Mouse (Mus musculus) heart, embryonic 14.5 days (tissue): ENCODE data around the gene Cltb. TPM values are rescaled to one million over a fixed set of nuclear protein-coding genes. Genes with fewer than 3 reads are reported as not detected.

ENCODE experiments used
- ATAC-seq: fragments of 200-750 bp; cut with Nextera tagmentation; 2 replicates; pipeline ENCODE4 v1.8.0; 2017; ENCODE audit warnings: low read depth, moderate TSS enrichment; ENCODE audit not compliant: insufficient number of reproducible peaks, insufficient read depth, low FRiP score
- H3K27ac ChIP-seq, 2 experiments: fragments of 200-500 bp in 1 of 2; fragments of 300-500 bp in 1 of 2; sonication (generic) in 1 of 2; replicated peaks in 1 of 2; 2 replicates each; pipeline ENCODE4 v1.5.1; 2012 to 2014; ENCODE audit warnings: low read depth in 2 of 2, low read length in 2 of 2, control low read depth in 1 of 2, mild to moderate bottlenecking in 1 of 2, mixed read lengths in 1 of 2; ENCODE audit not compliant: control insufficient read depth in 1 of 2, insufficient read depth in 1 of 2
- H3K27me3 ChIP-seq: fragments of 300-500 bp; sonication (generic); 2 replicates; pipeline ENCODE4 v1.6.1; 2014; ENCODE audit warnings: mild to moderate bottlenecking, low read length, control low read depth; ENCODE audit not compliant: control insufficient read depth, insufficient read depth
- H3K36me3 ChIP-seq: fragments of 300-500 bp; sonication (generic); 2 replicates; pipeline ENCODE4 v1.6.1; 2014; ENCODE audit warnings: mild to moderate bottlenecking, control low read depth, low read length, mixed read lengths; ENCODE audit not compliant: control insufficient read depth, insufficient read depth
- H3K4me1 ChIP-seq, 2 experiments: fragments of 200-500 bp in 1 of 2; fragments of 300-500 bp in 1 of 2; sonication (generic) in 1 of 2; 2 replicates each; pipeline ENCODE4 v1.6.1; 2012 to 2014; ENCODE audit warnings: low read length in 2 of 2, control low read depth in 1 of 2, mixed read lengths in 1 of 2; ENCODE audit not compliant: control insufficient read depth in 2 of 2, insufficient read depth in 2 of 2
- H3K4me2 ChIP-seq: fragments of 300-500 bp; sonication (generic); 2 replicates; pipeline ENCODE4 v1.6.1; 2014; ENCODE audit warnings: mild to moderate bottlenecking, low read length
- H3K4me3 ChIP-seq, 2 experiments: fragments of 200-500 bp in 1 of 2; fragments of 300-500 bp in 1 of 2; sonication (generic) in 1 of 2; 2 replicates each; pipeline ENCODE4 v1.5.1; 2012 to 2014; ENCODE audit warnings: low read length in 2 of 2, mild to moderate bottlenecking in 2 of 2, control low read depth in 1 of 2, low read depth in 1 of 2, moderate library complexity in 1 of 2; ENCODE audit not compliant: control insufficient read depth in 1 of 2, insufficient read depth in 1 of 2
- H3K9ac ChIP-seq: fragments of 300-500 bp; sonication (generic); 2 replicates; pipeline ENCODE4 v1.6.1; 2014; ENCODE audit warnings: mild to moderate bottlenecking, low read length
- H3K9me3 ChIP-seq: fragments of 300-500 bp; sonication (generic); 2 replicates; pipeline ENCODE4 v1.6.1; 2016; ENCODE audit warnings: low read length, control low read depth; ENCODE audit not compliant: control insufficient read depth
- WGBS: fragments of 180-500 bp; shearing (Covaris S2); extraction: QIAGEN DNeasy Blood & Tissue Kit; methylation state at CpG from one replicate; pipeline ENCODE4 v1.1.7; 2014; 5-methylcytosine and 5-hydroxymethylcytosine counted together
- polyA plus RNA-seq: library from polyadenylated mRNA; unstranded; fragments of >200 nt; fragmentation: Nextera tagmentation; extraction: Ambion mirVana; gene quantifications from 2 replicates; pipeline ENCODE4 v1.2.1, GENCODE M21; 2014

Gene Cltb
- polyA plus RNA-seq = 37.9 and 45.0 TPM in 2 replicates

- Histone ChIP-seq H3K4me3 (peak within 1 kb of the TSS; percentile 67 to 68), H3K27ac (peak within 1 kb of the TSS; percentile 3 to 6; a peak in 2 of 4 replicates), H3K9ac (peak within 1 kb of the TSS; percentile 82), H3K4me2 (peak within 1 kb of the TSS; percentile 90), H3K36me3 (no peaks in the 10 kb centered on the region), H3K27me3 (no peaks in the 10 kb centered on the region), H3K9me3 (no peaks in the 10 kb centered on the region), H3K4me1 (peaks cover 8 to 21% of the 10 kb centered on the region in 2 experiments)
- ATAC-seq = peak; percentile 60
- under 1% methylated on average over 62 of the region's 66 CpGs for WGBS
Measured at GRCm38 (mm10) chr13:54610972-54611754, at the start of gene Cltb. TSS of gene Cltb (minus strand) at chr13:54611344.

- no peak overlapping the region for H3K9ac ChIP-seq
- H3K4me1 ChIP-seq = no peaks in the 10 kb centered on the region
- H3K36me3 ChIP-seq = peaks cover 88% of the 10 kb centered on the region
- no peak overlapping the region for H3K4me3 ChIP-seq
- 73% methylated on average over 5 of the region's 5 CpGs for WGBS
- no peaks in the 10 kb centered on the region for H3K27me3 ChIP-seq
- no peak overlapping the region for H3K27ac ChIP-seq
- ATAC-seq = no peak
- no peaks in the 10 kb centered on the region for H3K9me3 ChIP-seq
- no peak overlapping the region for H3K4me2 ChIP-seq
Measured at GRCm38 (mm10) chr13:54660877-54661276, 49.7 kb upstream of the Cltb start.

GRCm38 (mm10) chr13:54650461-54650860 lies 39.3 kb upstream of the Cltb start:
- H3K4me1 ChIP-seq = no peaks in the 10 kb centered on the region
- WGBS = 90% methylated on average over 3 of the region's 3 CpGs
- no peak for ATAC-seq
- H3K4me3 ChIP-seq = no peak overlapping the region
- no peak overlapping the region for H3K9ac ChIP-seq
- no peaks in the 10 kb centered on the region for H3K27me3 ChIP-seq
- H3K27ac ChIP-seq = no peak overlapping the region
- no peaks in the 10 kb centered on the region for H3K9me3 ChIP-seq
- no peak overlapping the region for H3K4me2 ChIP-seq
- H3K36me3 ChIP-seq = peaks cover 100% of the 10 kb centered on the region

GRCm38 (mm10) chr13:54635011-54635410 lies 23.9 kb upstream of the Cltb start:
- H3K4me3 ChIP-seq = no peak overlapping the region
- H3K27ac ChIP-seq = no peak overlapping the region
- H3K4me2 ChIP-seq = no peak overlapping the region
- ATAC-seq = no peak
- no peaks in the 10 kb centered on the region for H3K27me3 ChIP-seq
- no peak overlapping the region for H3K9ac ChIP-seq
- no peaks in the 10 kb centered on the region for H3K4me1 ChIP-seq
- no peaks in the 10 kb centered on the region for H3K9me3 ChIP-seq
- peaks cover 39% of the 10 kb centered on the region for H3K36me3 ChIP-seq
- WGBS = 93% methylated on average over 3 of the region's 3 CpGs

GRCm38 (mm10) chr13:54632731-54633277 lies 21.7 kb upstream of the Cltb start:
- no peak for ATAC-seq
- 47% methylated on average over 3 of the region's 3 CpGs for WGBS
- H3K9me3 ChIP-seq = no peaks in the 10 kb centered on the region
- H3K36me3 ChIP-seq = peaks cover 19% of the 10 kb centered on the region
- H3K4me1 ChIP-seq = no peaks in the 10 kb centered on the region; a peak in 1 of 4 replicates
- H3K4me3 ChIP-seq = no peak overlapping the region
- H3K27me3 ChIP-seq = no peaks in the 10 kb centered on the region
- H3K4me2 ChIP-seq = no peak overlapping the region
- H3K9ac ChIP-seq = no peak overlapping the region
- H3K27ac ChIP-seq = no peak overlapping the region

- WGBS = 77% methylated on average over 4 of the region's 4 CpGs
Measured at GRCm38 (mm10) chr13:54629128-54629527, 18.0 kb upstream of the Cltb start.

GRCm38 (mm10) chr13:54621960-54622521 lies 10.9 kb upstream of the Cltb start:
- peak overlapping the region; percentile 77 to 83 for H3K4me3 ChIP-seq
- H3K9ac ChIP-seq = peak overlapping the region; percentile 97
- H3K4me1 ChIP-seq = peaks cover 0 to 16% of the 10 kb centered on the region in 2 experiments; a peak in 1 of 4 replicates
- H3K4me2 ChIP-seq = peak overlapping the region; percentile 90
- ATAC-seq = peak; percentile 48; the same call in 1 of the 2 replicates
- H3K36me3 ChIP-seq = 0 out of 2 replicates have a peak, but pooled peaks cover 3% of the 10 kb centered on the region
- no peaks in the 10 kb centered on the region for H3K27me3 ChIP-seq
- no peaks in the 10 kb centered on the region for H3K9me3 ChIP-seq
- under 1% methylated on average over 27 of the region's 27 CpGs for WGBS
- peak overlapping the region; percentile 75 to 83 for H3K27ac ChIP-seq

More at GRCm38 (mm10) chr13:54629128-54629527, 18.0 kb upstream of the Cltb start:
- no peak for ATAC-seq
- H3K9ac ChIP-seq = no peak overlapping the region
- H3K4me3 ChIP-seq = no peak overlapping the region
- H3K9me3 ChIP-seq = no peaks in the 10 kb centered on the region
- H3K4me2 ChIP-seq = no peak overlapping the region
- H3K4me1 ChIP-seq = peaks cover 0 to 4% of the 10 kb centered on the region in 2 experiments; a peak in 1 of 4 replicates
- H3K36me3 ChIP-seq = peaks cover 14% of the 10 kb centered on the region; the same call in 1 of the 2 replicates
- H3K27ac ChIP-seq = no peak overlapping the region
- no peaks in the 10 kb centered on the region for H3K27me3 ChIP-seq
